Mouse (Mus musculus) regulatory T cell (primary cell): Measurements from ENCODE around the gene Matn1.

ENCODE experiments used
- in situ Hi-C: fragments of 300-600 bp; cut with MboI, MseI; formaldehyde crosslinking; loops from one replicate; pipeline ENCODE4 v1.15.1; 2025; ENCODE audit warnings: high pct_unique_total_duplicates

Matn1 gene

GRCm38 (mm10) chr4:130915668-130916035, 28.5 kb upstream of the Matn1 start:
- in situ Hi-C loops, result loop anchor here (25.0 kb wide), 2 partner anchors 1122 to 1353 kb away; partner anchors contain the start of gene Lck

- in situ Hi-C loops, result loop anchor here (25.0 kb wide), 2 partner anchors 1121 to 1354 kb away; partner anchors contain the start of gene Lck
These were observed 27.5 kb upstream of the Matn1 start for GRCm38 (mm10) chr4:130916639-130917038.

DNA sequence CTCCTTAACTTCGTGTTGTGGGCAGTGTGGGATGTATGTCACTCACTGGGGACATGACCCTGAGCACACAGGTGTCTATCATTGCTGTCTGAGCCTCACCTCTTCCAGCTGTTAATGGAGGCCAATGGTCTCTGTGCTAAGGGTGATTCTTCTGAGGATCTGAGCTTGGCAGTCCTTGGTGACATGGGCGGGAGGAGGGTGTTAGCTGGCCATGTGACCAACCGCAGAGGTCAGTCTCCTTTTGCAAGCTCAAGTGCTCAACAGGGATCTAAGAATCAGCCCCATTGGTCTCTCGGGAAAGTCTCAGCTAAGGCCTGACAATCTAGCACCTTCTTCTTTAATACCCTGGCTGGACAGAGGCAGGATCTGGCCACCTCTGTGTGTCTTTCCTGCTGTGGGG, 26.6 kb upstream of the Matn1 start:
- in situ Hi-C loops, result loop anchor here (25.0 kb wide), 2 partner anchors 1120 to 1355 kb away; partner anchors contain the start of gene Lck

GRCm38 (mm10) chr4:130918805-130919749, 25.1 kb upstream of the Matn1 start:
- in situ Hi-C loops, result loop anchor here (25.0 kb wide), 2 partner anchors 1118 to 1357 kb away; partner anchors contain the start of gene Lck

DNA sequence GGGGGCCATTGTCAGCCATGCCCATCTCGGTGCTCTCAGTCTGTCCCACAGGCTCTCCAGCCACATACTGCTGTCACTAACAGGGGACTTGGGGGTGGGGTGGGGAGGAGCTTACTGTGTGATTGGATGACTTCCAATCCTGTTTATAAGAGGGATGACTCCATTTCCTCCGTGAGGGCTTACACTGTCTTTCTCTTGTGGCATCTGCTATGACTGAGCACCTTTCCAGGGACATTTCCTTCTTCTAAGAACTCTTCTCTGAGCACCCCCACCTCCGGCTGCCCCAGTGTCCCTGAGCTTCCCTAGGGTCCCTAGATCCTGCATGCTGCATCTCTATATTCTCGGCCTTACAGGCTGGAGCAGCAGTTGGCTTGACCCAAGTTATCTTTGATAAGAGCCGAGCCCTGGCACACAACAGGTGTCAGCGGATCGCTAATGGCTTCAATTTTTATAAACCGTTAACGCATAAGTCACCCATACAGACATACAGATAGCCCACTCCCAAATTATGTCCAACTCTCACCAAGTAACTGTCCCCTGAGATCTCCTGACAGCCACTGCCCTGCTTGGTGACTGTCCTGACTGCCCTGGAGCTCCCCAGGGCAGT, 24.3 kb upstream of the Matn1 start:
- in situ Hi-C loops, result loop anchor here (25.0 kb wide), 2 partner anchors 1117 to 1358 kb away; partner anchors contain the start of gene Lck

DNA sequence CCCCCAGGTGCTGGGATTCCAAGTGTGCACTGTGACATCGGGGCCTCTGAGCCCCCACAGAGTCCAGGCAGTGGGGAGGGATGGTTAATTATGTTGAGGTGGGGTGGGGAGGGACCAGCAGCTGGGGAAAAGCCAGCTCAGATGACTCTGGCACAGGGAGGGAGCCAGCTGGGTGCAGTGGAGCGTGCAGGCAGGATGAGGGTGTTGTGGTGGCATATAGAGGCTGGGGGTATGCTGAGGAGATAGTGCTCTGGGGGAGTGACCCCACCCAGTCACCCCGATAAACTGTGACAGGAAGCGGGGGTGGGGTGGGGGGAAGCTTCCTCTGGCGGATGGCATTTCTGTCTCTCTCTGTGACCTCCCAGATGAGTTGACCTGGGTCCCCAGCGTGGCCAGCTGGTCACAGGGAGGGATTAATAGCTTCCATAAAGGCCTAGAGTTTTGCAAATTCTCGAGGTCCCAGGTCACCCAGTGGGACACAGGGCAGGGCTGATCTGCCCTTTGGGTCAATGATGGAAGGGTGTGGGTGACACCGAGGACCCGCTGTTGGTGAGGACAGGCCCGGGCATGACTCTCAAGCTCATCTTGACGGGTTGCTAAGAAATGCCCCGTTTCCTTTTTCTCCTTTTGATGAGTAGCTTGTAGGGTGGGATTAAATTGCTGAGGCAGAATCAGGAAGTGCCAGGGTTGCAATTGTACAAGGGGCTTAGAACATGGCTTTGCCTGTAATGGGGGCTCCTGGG, 23.1 kb upstream of the Matn1 start:
- in situ Hi-C loops, result loop anchor here (25.0 kb wide), 2 partner anchors 1116 to 1359 kb away; partner anchors contain the start of gene Lck

- in situ Hi-C loops, result loop anchor here (25.0 kb wide), 2 partner anchors 1115 to 1360 kb away; partner anchors contain the start of gene Lck
These were observed 22.2 kb upstream of the Matn1 start for GRCm38 (mm10) chr4:130921986-130922385.

DNA sequence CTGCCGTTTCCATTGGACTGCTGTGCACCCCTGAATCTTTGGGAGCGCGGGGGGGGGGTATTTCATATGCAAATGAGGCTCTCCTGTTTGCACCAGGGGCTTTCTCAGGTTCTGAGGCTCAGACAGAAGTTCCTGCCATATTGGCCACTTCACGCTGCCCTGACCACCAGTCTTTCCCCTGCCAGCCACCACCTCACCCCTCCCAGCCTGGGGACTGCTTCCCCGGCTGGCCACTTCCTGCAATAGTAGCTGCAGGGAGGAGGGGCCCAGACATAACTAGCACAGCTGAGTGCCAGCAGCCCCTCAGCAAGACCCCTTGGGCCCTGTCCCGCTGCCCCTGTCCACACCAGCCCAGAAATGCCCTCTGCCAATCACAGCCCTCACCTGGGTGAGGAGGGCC, 17.9 kb upstream of the Matn1 start:
- in situ Hi-C loops, result loop anchor here (25.0 kb wide), 1 partner anchor 539 kb away; no protein-coding TSS in a partner anchor

- in situ Hi-C loops, result loop anchor here (25.0 kb wide), 1 partner anchor 541 kb away; no protein-coding TSS in a partner anchor
These were observed 16.4 kb upstream of the Matn1 start for GRCm38 (mm10) chr4:130927821-130928220.

DNA sequence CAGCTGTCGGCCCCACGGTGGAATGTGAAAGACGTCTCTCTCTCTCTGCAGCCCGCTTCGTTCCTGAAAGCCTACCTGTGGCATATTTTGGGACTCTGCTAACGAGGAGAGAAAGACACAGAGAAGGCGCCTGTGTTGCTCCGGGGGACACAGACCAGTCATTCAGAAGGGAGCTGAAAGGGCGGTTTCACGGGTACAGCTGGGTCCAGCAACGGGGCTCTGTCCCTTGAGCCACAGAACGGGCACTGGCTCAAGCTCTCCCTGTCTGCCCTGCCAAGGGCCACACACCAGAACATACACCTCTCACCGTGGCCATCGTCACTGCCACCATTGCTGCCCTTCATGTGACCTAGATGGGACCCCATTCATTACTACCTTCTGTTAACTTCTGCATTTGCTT, 1.5 kb upstream of the Matn1 start:
- in situ Hi-C loops, result loop anchor here (25.0 kb wide), 1 partner anchor 555 kb away; no protein-coding TSS in a partner anchor

DNA sequence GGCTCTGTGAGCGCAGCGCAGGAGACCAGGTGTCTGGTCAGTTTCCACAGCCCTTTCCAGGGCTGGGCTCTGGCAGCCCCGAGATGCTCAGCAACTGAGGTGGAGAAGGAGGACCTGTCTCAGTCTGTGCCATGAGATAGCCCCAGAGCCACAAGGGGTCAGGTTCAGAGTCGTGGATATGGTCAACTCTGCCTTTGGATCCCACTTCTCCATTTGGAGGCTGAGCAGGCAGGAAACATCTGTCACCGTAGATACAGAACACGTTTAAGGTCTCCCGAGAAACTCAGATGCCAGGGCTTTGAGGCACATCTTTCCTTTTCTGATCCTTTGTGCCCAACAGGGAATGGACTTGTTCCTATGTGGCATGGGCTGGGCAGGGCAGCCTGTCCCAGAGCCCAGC, 594 bp downstream of the Matn1 start:
- in situ Hi-C loops, result loop anchor here (5.0 to 25.0 kb wide), 3 partner anchors 42 to 557 kb away; no protein-coding TSS in a partner anchor

DNA sequence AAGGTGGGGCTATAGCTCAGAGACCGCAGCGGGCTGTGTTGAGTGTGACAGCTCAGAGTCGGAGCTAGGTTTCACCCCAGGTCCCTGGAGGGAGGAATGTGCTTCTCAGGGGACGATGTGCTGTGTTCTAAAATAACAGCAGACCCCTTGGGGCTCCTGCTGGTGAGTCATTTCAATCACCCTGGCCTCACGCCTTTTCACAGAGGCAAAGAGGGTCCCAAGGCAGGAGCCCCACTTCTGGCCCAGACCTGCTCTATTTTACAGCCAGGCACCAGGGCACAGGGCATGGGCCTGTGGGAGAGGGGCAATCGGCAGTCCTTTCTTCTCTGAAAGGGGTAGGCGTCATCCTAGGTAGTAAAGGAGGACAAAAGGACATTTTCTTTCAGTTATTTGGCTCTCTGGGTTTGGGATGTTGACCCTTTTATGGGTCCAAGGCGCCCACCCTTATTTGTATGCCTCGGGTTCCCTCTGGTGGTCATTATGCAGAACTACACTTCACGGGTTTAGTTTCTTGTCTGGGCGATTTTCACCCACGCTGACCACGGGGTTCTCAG, 3.0 kb downstream of the Matn1 start:
- in situ Hi-C loops, result loop anchor here (5.0 to 25.0 kb wide), 3 partner anchors 45 to 560 kb away; no protein-coding TSS in a partner anchor

DNA sequence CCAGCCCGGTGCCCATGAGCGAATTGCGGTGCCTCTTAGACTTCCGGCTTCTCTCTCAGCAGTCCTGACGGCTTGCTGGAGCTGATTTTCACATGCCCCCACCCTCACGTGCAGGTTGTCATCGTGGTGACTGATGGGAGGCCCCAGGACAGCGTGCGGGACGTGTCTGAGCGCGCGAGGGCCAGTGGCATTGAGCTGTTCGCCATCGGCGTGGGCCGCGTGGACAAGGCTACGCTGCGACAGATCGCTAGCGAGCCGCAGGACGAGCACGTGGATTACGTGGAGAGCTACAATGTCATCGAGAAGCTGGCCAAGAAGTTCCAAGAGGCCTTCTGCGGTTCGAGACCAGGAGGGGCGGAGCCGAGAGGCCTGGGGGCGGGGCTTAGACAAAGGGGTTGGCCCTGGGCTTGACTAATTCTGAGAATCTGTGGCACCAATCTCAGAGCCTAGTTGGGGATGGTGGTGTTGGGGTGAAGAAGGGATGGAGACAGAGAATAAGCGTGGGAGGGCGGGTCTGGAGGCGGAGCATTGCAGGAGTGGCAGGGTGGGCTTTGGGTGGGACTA, 5.7 kb downstream of the Matn1 start:
- in situ Hi-C loops, result loop anchor here (5.0 to 25.0 kb wide), 3 partner anchors 48 to 563 kb away; no protein-coding TSS in a partner anchor

DNA sequence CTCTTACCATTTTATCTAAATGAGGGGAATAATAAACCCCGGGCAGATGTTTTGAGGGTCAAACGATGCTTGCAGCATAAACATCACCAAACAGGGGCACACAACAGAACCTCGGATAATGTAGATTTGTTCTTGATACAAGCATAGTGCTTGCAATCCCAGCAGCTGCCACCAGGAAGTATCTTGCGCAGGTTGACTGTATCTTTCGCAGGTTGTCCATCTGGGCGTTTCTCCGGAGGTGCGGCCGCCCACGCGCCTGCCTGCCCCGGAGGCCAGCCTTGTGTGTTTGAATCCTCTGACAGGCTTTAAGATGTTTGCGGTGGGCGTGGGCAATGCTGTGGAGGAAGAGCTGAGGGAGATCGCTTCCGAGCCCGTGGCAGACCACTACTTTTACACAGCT, 8.3 kb downstream of the Matn1 start:
- in situ Hi-C loops, result no loop called here

GRCm38 (mm10) chr4:130957156-130957555, 13.0 kb downstream of the Matn1 start:
- in situ Hi-C loops, result no loop called here

DNA sequence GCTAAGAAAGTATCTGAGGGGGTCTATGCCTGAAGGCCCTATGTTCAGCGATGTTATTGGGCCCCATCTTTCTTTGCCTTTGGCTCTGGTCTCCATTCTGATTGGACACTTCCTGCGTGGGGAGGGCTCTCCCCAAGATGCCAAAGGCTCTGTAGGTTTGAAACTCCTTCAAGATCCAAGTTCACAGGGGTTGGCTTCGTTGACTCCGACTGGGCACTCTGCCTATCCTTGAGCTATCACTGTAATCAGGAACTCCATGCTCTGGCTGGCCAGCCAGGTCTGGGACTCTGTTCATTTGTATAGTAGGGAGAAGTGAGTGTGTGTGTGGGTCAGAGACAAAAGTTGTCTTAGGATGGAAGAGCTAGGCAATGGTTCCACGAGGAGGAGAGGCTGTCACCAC, 14.6 kb downstream of the Matn1 start:
- in situ Hi-C loops, result no loop called here

- in situ Hi-C loops, result loop anchor here (10.0 kb wide), 3 partner anchors 185 to 875 kb away; partner anchors contain the start of gene Ptpru
These were observed 15.5 kb downstream of the Matn1 start for GRCm38 (mm10) chr4:130959678-130960077.

DNA sequence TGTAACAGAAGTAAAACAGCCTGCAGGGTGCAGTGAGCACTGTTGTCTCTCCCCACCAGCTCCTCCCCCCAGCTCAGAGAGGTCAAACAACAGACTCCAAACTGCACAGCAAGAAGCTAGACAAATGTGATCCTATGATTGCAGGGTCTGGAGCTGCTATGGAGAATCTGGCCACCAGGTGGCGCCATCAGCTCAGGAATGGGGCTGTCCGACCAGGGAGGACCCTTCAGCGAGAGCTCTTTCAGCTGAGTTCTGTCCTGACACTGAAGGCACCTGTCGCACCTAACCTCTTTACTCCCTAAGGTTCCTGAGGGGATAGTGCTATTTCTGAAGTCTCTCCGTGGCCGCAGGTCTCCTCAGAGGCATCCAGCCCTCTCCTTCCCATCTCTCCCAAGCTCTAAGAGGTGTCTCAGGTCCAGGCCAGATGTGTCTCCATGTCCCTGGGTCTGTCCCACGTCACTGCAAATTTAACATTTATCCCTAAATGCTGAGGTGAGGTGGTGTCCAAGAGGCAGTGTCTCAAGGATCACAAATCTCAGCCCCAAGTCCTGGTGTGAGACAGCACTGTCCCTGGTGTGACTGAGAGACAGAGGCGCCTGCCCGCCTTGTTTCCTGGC, 16.0 kb downstream of the Matn1 start:
- in situ Hi-C loops, result loop anchor here (10.0 kb wide), 3 partner anchors 185 to 875 kb away; partner anchors contain the start of gene Ptpru

DNA sequence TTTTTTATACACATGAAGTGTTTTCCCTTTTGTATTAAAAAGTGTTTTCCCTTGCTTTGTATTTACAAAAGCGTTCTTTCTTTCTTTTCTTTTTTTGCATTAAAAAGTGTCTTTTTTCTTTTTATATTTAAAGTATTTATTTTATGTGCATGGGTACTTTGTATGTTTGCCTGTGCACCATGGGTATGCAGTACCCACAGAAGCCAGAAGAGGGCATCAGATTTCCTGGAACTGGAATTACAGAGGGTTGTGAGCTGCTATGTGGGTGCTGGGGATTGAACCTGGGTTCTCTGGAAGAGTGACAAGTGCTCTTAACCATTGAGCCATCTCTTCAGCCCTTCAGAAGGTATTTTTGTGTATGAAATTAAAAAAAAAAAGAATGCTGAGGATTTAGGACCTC, 27.1 kb downstream of the Matn1 start:
- in situ Hi-C loops, result no loop called here

- in situ Hi-C loops, result no loop called here
These were observed 28.2 kb downstream of the Matn1 start for GRCm38 (mm10) chr4:130972421-130972829.
